Mouse (Mus musculus) adrenal gland, adult 2 months (tissue): ENCODE data around the gene Mrap. TPM values are rescaled to one million over a fixed set of nuclear protein-coding genes. Genes with fewer than 3 reads are reported as not detected.
A peak's percentile ranks its signal among the peaks of the same experiment; 100 is the strongest.

Source experiments
- DNase-seq: peaks from one replicate; pipeline ENCODE4 v3.0.0; 2021
- polyA plus RNA-seq: library from polyadenylated mRNA; depleted of rRNA; stranded (reverse); fragments of >200 nt; gene quantifications from 2 replicates; pipeline ENCODE4 v1.2.3, GENCODE M21; 2012; rRNA removed
- total RNA-seq, 2 experiments: library from RNA; stranded (reverse); gene quantifications; 2 replicates each; pipeline ENCODE4 v1.2.3; 2021

Mrap gene
- total and polyA plus RNA-seq, 3 experiments = 258 to 1,165 (median 899) TPM

DNA sequence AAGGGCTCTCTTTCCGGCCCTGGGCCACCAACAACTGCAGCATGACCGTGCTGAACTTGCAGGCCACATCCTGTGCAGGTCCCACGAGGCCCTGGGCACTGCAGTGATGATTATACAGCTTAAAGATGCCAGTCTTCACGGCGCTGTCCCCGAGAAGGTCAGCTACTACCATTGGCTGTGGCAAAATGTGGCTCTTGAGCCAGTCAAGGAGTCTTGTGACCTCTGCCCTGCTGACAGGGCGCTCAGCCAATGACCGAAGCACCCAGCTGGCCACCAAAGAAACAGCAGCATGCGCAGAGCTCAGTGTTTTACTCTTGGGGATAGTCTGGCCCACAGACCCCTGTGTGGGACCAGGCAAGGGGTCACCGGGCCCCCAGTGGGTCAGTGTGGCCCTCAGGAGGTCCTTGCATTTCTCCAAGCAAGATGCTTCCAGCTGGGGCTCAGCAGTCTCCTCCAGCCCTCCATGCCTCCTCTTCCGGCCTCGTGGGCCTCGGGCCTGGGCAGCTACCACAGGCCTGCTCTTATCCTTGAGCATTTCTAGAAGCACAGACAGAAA is 15.5 kb downstream of the Mrap start:
- DNase-seq = no peak

DNA sequence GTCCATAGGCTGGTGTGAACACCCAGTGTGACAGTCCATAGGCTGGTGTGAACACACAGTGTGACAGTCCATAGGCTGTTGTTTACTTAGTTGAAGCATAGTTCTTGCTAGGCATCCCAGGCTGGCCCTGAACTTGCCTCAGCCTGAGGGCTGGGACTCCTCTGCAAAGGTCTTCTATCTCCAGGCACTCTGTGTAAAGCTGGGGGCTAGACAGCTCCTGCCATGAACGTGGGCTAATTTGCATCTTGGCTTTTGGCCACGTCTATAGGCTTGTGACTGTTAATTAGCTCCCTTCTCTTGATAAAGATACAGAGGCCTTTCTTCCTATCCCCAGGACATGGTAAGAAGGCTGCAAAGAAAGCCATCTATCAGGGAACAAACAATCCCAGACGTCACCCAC is 21.3 kb downstream of the Mrap start:
- no peak for DNase-seq

DNA sequence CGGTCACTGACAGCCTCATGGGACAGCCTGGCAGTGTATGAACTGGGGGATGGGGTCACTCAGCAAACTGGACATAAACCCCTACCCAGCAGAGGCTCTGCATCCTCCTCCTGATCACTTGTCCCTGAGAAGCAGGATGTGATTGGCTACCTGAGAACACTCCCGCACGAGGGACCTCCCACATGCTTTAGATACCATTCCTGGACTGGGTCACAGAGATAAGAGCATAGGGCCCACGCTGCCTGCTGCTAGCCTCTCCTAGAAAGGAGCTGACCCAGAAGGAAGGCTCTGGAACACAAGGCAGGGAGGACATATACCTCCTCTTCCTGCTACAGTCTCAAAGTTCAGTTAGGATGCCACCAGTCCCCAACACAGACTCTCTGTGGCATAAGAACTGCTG is 22.5 kb downstream of the Mrap start:
- no peak for DNase-seq

DNA sequence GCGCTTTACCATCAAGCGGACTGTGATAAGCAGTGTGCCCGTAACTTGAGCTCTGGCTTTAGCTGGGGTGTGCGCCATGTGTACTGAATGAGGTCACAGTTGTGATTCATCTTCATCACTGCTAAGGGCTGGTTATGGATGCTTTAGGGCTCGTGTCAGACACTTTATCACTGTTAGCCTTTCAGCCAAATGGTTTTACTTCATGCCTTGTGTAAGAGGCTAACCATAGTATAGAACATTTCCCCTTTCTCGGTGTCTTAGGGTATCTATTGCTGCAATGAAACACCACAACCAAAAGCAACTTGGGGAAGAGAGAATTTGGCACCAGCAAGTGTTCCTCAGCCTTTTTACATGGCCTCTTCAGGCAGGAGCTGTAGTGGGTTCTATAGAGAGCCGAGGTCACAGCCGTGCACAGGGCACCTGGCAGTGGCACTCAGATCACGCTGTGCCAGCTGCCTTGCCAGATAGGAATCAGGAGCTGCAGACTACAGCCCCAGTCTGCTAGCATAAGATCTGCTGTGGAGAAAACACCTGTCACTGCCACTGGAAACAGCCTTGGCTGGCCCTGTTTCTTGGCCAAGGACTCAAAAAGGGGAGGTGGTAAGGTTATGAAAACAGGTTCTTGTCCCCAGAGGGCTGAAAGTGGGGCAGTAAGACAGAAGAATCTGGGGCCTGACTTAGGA is 27.3 kb downstream of the Mrap start:
- peak; percentile 77 for DNase-seq

DNA sequence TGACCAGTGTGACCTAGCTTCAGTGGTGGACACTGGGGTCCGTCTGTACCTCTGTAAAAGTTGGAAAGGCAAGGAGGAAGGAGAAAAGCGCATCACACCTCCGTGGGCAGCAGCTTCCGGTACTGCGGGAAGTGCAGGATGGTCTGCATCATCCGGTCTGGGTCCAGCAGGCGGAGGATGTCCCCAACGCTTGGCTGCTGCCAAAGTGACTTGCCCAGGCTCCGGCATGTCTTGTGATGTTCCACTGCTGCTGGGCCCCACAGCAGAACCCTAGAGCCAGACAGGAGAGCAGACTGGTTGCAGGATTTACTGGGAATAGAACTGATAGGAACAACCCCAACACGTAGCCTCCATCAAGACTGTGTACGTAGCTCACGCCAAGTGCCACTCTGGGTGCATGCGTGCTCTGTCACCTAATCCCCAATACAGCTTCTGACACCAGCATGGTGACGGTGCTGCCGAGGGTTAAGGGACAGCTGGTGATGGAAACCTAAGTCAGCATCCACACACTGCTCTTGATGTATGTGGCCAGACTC is 29.0 kb downstream of the Mrap start:
- no peak for DNase-seq

DNA sequence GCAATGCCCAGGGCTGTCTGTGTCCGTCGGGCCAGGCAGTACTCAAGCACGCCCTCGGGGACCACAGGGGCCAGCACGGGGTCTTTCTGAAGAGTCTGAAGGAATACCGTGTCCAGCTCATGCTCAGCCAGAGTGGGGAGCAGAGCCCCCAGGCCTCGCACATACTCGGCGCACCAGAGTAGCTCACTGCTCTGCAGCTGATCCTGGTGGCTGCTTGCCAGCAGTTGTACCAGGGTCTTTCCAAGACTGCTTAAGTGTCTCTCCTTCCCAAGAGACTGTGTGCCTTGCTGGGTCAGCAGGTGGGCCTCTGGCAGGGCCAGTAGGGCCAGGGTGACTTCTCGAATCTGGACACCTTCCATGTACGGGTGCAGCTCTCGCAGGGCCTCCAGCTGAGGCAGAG is 36.2 kb downstream of the Mrap start:
- DNase-seq = no peak

DNA sequence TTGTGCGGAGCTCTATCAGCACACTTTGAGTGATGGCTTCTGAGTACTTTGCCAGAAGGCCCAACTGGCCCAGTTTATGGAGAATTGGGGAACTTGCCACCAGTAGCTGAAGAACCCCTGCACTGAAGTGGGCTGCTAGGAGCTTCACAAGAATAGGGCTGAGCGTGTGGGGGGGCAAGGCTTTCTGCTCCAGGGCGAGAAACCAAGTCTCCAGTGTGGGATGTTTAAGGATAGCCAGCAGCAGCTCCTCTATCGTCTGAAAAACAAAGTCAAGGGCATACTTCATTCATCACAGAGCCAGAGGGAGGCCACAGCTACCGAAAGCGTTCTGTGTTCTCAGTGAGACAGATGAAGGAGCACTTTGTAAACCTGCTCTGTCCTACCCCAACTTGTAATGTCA is 36.6 kb downstream of the Mrap start:
- peak; percentile 65 for DNase-seq

DNA sequence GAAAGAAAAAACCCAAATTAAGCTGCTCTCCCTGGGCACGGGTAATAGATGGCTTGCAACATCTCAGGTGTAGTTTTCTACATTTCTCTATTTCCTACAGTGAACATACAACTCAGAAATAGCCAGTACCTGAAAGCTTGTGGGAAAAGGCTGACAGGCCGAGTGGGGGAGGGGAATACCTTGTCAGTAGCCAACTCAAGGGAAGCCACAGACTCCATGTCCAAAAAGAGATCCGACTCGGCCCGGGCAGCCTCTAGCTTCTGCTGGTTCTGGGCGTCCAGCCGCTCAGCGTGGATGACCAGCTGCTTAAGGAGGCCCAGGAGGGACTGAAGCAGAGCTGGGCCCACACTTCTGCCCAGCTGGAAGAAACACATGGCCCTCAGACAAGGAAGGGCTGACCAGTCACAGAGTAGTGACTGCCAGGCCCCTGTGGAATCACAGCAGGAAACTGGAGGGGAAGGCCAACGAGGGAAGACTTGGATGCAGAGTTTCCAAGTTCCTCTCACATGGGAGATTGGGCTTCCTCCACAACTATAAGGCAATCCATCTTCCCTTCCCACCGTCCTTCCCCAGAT is 38.0 kb downstream of the Mrap start:
- DNase-seq = no peak

DNA sequence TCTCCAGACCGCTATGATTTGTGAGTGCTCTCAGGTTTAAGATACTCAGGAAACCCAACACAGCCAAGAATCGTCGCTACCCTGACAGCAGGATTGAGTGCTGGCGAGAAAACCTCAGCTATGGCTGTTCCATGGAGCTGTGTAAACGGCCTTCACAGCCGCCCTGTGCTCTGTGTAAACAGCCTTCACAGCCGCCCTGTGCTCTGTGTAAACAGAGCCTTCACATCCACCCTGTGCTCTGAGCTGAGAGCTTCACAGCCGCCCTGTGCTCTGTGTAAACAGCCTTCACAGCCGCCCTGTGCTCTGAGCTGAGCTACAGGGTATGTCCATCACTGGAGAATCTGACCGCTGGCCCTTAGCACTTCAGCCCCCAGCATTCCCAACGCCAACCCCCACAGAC is 41.8 kb downstream of the Mrap start:
- no peak for DNase-seq

DNA sequence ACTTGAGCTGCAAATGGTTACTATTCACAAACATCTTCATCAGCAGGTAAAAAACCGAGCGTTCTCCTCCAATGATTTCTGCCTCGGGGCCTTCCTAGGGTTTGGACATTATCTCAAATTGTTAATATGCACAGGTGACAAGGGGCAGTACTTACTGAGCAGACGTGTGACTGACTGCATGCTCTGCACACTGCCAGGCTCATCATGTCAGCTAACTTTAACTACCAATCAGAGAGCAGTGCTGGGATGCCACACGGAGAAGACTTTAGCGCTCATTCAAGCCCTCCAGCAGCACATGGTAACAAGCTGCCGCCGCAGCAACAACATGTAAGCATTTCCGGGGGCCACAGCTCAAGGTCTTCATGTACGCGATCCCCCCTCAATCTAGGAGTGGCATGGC is 45.3 kb downstream of the Mrap start:
- no peak for DNase-seq

DNA sequence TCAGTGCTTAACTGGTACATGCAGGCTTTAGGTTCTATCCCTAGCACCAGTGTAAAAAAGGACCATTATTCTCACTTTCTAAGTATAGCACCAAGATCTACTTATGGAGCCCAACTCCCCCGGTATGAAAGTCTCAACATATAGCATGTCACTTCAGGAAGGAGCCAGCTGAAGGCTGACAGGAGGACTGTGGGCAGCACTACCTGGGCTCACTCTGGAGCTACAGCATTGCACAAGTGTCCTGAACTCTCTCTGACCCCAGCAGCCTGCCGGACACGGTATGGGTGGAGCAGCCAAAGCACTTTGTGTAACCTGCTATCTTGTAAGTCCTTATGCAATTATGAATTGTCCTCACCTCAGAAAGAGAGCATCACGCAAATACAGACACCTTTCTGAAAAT is 47.2 kb downstream of the Mrap start:
- DNase-seq = no peak

DNA sequence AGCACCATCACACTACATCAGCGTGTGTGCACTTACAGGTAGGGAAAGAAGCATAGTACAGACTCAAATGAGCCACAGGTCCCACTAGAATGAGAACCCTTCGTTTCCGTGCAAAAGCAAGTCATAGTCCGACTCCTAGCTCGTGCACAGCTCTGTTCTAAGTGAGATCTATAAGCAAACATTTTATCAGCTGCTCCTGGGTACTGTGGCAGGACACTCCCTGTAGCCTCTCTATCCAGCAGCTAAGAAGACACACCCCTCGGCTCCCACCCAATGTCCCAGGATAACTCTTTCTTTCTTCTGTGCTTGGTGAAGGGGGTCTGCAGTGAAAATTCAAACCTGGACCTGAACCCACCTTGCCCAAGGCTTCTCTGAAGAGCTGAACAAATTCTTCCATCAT is 50.6 kb downstream of the Mrap start:
- DNase-seq = no peak

DNA sequence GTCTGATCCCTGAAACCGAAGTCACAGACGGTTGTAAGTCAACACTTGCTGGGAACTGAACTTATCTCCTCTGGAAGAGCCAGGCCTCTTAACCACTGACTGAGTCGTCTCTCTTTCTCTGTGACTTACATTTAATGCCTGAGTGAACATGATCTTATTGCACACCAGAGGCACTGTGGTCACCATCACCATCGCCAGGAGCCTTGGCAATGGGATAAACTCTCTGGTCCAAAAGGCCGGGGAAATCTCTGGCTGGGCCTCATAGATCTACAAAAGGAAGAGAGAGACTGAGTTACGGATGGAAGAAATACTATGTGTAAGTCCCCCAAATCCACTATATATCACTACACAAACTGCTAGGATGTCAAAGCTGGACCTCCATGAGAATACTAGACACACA is 52.9 kb downstream of the Mrap start:
- no peak for DNase-seq

DNA sequence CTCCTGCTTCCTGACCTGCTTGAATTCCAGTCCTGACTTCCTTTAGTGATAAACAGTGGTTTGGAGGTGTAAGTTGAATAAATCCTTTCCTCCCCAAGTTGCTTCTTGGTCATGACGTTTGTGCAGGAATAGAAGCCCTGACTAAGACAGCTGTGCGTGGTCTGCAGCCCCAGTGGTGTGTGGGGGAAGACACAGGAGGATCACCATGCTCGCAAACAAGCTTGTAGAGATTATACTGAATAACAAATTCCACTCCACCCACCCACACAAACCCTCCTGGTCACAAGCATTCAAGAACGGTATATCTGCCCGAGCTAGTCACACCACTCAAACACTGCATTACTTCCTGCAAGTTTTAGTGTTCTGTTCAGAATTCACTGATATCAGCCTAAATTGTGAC is 54.1 kb downstream of the Mrap start:
- DNase-seq = no peak

DNA sequence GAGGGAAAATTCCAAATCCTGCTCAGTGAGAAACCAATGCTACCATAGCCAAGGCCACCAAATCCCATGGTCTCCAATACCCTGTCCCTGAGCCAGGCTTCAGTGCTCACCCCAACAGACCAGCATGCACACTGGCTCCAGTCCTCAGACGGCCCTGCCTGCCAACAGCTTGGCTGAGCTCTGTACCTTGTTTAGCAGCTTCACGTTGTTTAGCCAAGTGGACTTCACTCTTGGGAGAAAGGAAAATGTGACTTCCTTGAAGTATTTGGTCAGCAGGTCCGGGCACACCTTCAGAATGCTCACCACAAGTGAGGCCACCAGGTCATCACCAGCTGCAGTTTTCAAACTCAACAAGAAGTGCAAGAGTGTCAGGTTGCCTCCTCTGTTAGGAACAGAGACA is 54.5 kb downstream of the Mrap start:
- DNase-seq = peak; percentile 56

DNA sequence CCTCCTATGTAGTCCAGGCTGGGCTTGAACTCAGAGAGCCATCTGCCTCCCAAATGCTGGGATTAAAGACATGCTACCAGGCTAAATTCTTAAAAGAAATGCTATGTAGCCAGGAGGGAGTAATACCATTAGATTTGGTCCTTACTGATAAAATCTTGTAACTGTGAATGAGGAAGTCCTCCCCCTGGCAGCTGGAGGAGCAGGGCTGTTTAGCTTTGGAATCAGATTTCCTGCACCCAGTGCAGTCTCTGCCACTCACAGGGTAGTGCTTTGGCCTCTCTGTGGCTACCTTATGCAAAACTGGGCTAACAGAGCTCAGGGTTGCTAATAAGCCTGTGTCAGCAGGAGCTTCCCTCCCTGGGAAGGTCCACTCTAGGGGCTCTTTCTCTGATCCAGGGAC is 56.7 kb downstream of the Mrap start:
- no peak for DNase-seq

DNA sequence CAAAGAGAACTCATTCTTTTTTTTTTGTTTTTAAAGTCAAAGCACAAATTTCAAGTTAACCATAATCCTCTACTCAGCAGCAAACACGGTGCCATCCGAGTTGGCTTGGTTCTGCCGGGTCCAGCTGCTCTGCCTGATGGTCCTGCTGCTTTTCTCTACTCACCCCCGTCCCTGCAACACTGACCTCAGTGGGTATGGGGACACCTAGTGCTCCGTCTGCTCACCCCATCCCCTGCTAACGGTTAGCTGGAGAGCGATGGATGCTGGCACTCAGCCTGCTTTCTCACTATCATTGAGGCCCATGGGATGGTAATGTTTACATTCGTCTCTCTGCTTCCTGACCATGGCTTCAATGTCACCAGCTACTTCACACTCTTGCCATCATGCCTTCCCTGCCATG is 60.4 kb downstream of the Mrap start:
- no peak for DNase-seq

DNA sequence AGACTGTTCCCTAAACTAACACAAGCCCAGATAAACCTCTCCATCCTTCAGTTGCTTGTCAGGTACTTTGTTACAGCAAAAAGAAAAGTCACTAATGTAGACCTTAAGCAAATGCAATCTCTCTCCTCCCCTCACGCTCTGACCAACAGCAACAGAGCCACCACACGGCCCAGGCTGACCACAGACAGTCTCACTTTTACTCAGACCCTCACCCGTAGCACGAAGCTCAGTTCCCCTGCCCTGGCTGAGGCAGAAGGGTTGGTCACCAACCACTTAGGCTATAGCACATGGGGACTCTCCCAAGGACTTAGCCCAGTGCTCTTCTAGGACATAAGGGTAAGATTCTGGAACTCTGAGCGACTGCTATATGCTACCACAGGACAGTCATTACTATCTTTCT is 60.8 kb downstream of the Mrap start:
- no peak for DNase-seq

Other genes with a start within 250 kb of the Mrap start
- 1 to 10 TPM; 2.8 to 3.7 TPM for gene Mis18a, start 10.8 kb upstream of the Mrap start, total RNA-seq
- 3.9 and 5.0 TPM in 2 replicates for gene Mis18a, start 10.8 kb upstream of the Mrap start, polyA plus RNA-seq
- 10 to 100 TPM; 10.3 to 17.3 TPM for gene Urb1, start 72.2 kb downstream of the Mrap start, total RNA-seq
- 4.5 and 4.6 TPM in 2 replicates for gene Urb1, start 72.2 kb downstream of the Mrap start, polyA plus RNA-seq
- 1 to 10 TPM; 4.4 to 4.8 TPM for gene Eva1c, start 88.5 kb downstream of the Mrap start, total RNA-seq
- gene Eva1c, start 88.5 kb downstream of the Mrap start, polyA plus RNA-seq = 7.6 and 8.9 TPM in 2 replicates
- 10 to 100 TPM; 28.8 to 34.2 TPM for gene Cfap298, start 196.9 kb downstream of the Mrap start, total RNA-seq
- 70.4 and 77.5 TPM in 2 replicates for gene Cfap298, start 196.9 kb downstream of the Mrap start, polyA plus RNA-seq